Mouse (Mus musculus) heart, embryonic 16.5 days (tissue): ENCODE results near the gene Rnf10. TPM values are rescaled to one million over a fixed set of nuclear protein-coding genes. Genes with fewer than 3 reads are reported as not detected.

Experiments used
- ATAC-seq: fragments of 200-750 bp; cut with Nextera tagmentation; replicated peaks from 2 replicates; pipeline ENCODE4 v1.8.0; 2017; ENCODE audit warnings: moderate number of reproducible peaks; ENCODE audit not compliant: insufficient read depth, low FRiP score; ENCODE audit errors: extremely low read depth
- H3K27ac ChIP-seq: fragments of 300-500 bp; sonication (generic); 2 replicates; pipeline ENCODE4 v1.5.1; 2014; ENCODE audit warnings: mild to moderate bottlenecking, low read length, control low read depth, moderate library complexity
- H3K27me3 ChIP-seq: fragments of 300-500 bp; sonication (generic); 2 replicates; pipeline ENCODE4 v1.6.1; 2014; ENCODE audit warnings: low read length, mixed read lengths; ENCODE audit not compliant: control insufficient read depth, insufficient read depth
- H3K36me3 ChIP-seq: fragments of 300-500 bp; sonication (generic); 2 replicates; pipeline ENCODE4 v1.6.1; 2014; ENCODE audit not compliant: control insufficient read depth, insufficient read depth
- H3K4me1 ChIP-seq: fragments of 300-500 bp; sonication (generic); 2 replicates; pipeline ENCODE4 v1.6.1; 2014; ENCODE audit warnings: low read length, mixed read lengths; ENCODE audit not compliant: control insufficient read depth, insufficient read depth
- H3K4me2 ChIP-seq: fragments of 300-500 bp; sonication (generic); 2 replicates; pipeline ENCODE4 v1.6.1; 2014; ENCODE audit warnings: low read depth, mild to moderate bottlenecking, control low read depth, low read length
- H3K4me3 ChIP-seq: fragments of 300-500 bp; sonication (generic); 2 replicates; pipeline ENCODE4 v1.5.1; 2014; ENCODE audit warnings: mild to moderate bottlenecking, control low read depth, low read length
- H3K9ac ChIP-seq: fragments of 300-500 bp; sonication (generic); 2 replicates; pipeline ENCODE4 v1.6.1; 2014; ENCODE audit warnings: low read length, control low read depth
- H3K9me3 ChIP-seq: fragments of 300-500 bp; sonication (generic); replicated peaks from 2 replicates; pipeline ENCODE4 v1.6.1; 2016; ENCODE audit warnings: low read length; ENCODE audit not compliant: control insufficient read depth
- WGBS: fragments of 180-500 bp; shearing (Covaris S2); extraction: QIAGEN DNeasy Blood & Tissue Kit; methylation state at CpG from one replicate; pipeline ENCODE4 v1.1.7; 2014; 5-methylcytosine and 5-hydroxymethylcytosine counted together
- polyA plus RNA-seq: library from polyadenylated mRNA; unstranded; fragments of >200 nt; fragmentation: Nextera tagmentation; extraction: Ambion mirVana; gene quantifications from 2 replicates; pipeline ENCODE4 v1.2.1, GENCODE M21; 2015

Rnf10 gene
- polyA plus RNA-seq, 1 experiment from 2014 or later = 126 TPM

GRCm38 (mm10) chr5:115212861-115213260 lies 59.8 kb downstream of the Rnf10 start:
- no peak overlapping the region for H3K27ac ChIP-seq
- peaks cover 14% of the 10 kb centered on the region for H3K27me3 ChIP-seq
- peaks cover 10% of the 10 kb centered on the region for H3K4me1 ChIP-seq
- no peaks in the 10 kb centered on the region for H3K9me3 ChIP-seq
- no peak for ATAC-seq
- H3K4me3 ChIP-seq = no peak overlapping the region
- no peak overlapping the region for H3K9ac ChIP-seq
- 67% methylated on average over 4 of the region's 4 CpGs for WGBS
- H3K36me3 ChIP-seq = no peaks in the 10 kb centered on the region
- H3K4me2 ChIP-seq = no peak overlapping the region

- no peak overlapping the region for H3K27ac ChIP-seq
- H3K9ac ChIP-seq = no peak overlapping the region
- peaks cover 14% of the 10 kb centered on the region for H3K27me3 ChIP-seq
- H3K4me3 ChIP-seq = no peak overlapping the region
- no peaks in the 10 kb centered on the region for H3K36me3 ChIP-seq
- ATAC-seq = no peak
- no peaks in the 10 kb centered on the region for H3K9me3 ChIP-seq
- H3K4me1 ChIP-seq = peaks cover 10% of the 10 kb centered on the region
- 86% methylated on average over 9 of the region's 9 CpGs for WGBS
- H3K4me2 ChIP-seq = no peak overlapping the region
These were observed 60.2 kb downstream of the Rnf10 start for GRCm38 (mm10) chr5:115212451-115212850.

GRCm38 (mm10) chr5:115210380-115210779 lies 62.3 kb downstream of the Rnf10 start:
- Histone ChIP-seq H3K36me3 (no peaks in the 10 kb centered on the region), H3K4me3 (no peak overlapping the region), H3K27ac (no peak overlapping the region), H3K9me3 (no peaks in the 10 kb centered on the region), H3K9ac (no peak overlapping the region), H3K27me3 (peaks cover 10% of the 10 kb centered on the region), H3K4me1 (peaks cover 7% of the 10 kb centered on the region), H3K4me2 (no peak overlapping the region)
- WGBS = 21% methylated on average over 1 of the region's 1 CpGs
- no peak for ATAC-seq

- Histone ChIP-seq H3K4me2 (no peak overlapping the region), H3K9me3 (no peaks in the 10 kb centered on the region), H3K36me3 (no peaks in the 10 kb centered on the region), H3K4me3 (no peak overlapping the region), H3K27me3 (peaks cover 8% of the 10 kb centered on the region; the same call in 1 of the 2 replicates), H3K9ac (no peak overlapping the region), H3K27ac (no peak overlapping the region), H3K4me1 (peaks cover 9% of the 10 kb centered on the region; the same call in 1 of the 2 replicates)
- ATAC-seq = no peak
- WGBS = 61% methylated on average over 5 of the region's 5 CpGs
These were observed 64.1 kb downstream of the Rnf10 start for GRCm38 (mm10) chr5:115208601-115209000.

GRCm38 (mm10) chr5:115207892-115208291 lies 64.8 kb downstream of the Rnf10 start:
- Histone ChIP-seq H3K4me2 (no peak overlapping the region), H3K9me3 (no peaks in the 10 kb centered on the region), H3K27me3 (peaks cover 12% of the 10 kb centered on the region; the same call in 1 of the 2 replicates), H3K36me3 (no peaks in the 10 kb centered on the region), H3K4me1 (peaks cover 11% of the 10 kb centered on the region; the same call in 1 of the 2 replicates), H3K9ac (no peak overlapping the region), H3K4me3 (no peak overlapping the region), H3K27ac (no peak overlapping the region)
- 20% methylated on average over 9 of the region's 16 CpGs for WGBS
- ATAC-seq = no peak

- Histone ChIP-seq H3K36me3 (no peaks in the 10 kb centered on the region), H3K4me3 (no peak overlapping the region), H3K9ac (no peak overlapping the region), H3K4me2 (no peak overlapping the region), H3K4me1 (peaks cover 11% of the 10 kb centered on the region; the same call in 1 of the 2 replicates), H3K9me3 (no peaks in the 10 kb centered on the region), H3K27ac (no peak overlapping the region), H3K27me3 (peaks cover 14% of the 10 kb centered on the region; the same call in 1 of the 2 replicates)
- ATAC-seq = no peak
- 55% methylated on average over 5 of the region's 5 CpGs for WGBS
These were observed 65.5 kb downstream of the Rnf10 start for GRCm38 (mm10) chr5:115207244-115207643.

GRCm38 (mm10) chr5:115204562-115205311 lies 68.0 kb downstream of the Rnf10 start:
- Histone ChIP-seq H3K4me3 (peak overlapping the region; percentile 41), H3K4me1 (peaks cover 11% of the 10 kb centered on the region; the same call in 1 of the 2 replicates), H3K27ac (no peak overlapping the region), H3K9ac (peak overlapping the region; percentile 35), H3K9me3 (no peaks in the 10 kb centered on the region), H3K27me3 (peaks cover 14% of the 10 kb centered on the region; the same call in 1 of the 2 replicates), H3K4me2 (peak overlapping the region; percentile 64), H3K36me3 (no peaks in the 10 kb centered on the region)
- WGBS = 4% methylated on average over 31 of the region's 31 CpGs
- no peak; the same call in 1 of the 2 replicates for ATAC-seq

- Histone ChIP-seq H3K27ac (no peak overlapping the region; the same call in 1 of the 2 replicates), H3K9ac (peak overlapping the region; percentile 35), H3K9me3 (no peaks in the 10 kb centered on the region), H3K4me1 (peaks cover 11% of the 10 kb centered on the region; the same call in 1 of the 2 replicates), H3K4me2 (peak overlapping the region; percentile 64), H3K4me3 (peak overlapping the region; percentile 41), H3K27me3 (peaks cover 14% of the 10 kb centered on the region; the same call in 1 of the 2 replicates), H3K36me3 (no peaks in the 10 kb centered on the region)
- no peak for ATAC-seq
- 18% methylated on average over 23 of the region's 23 CpGs for WGBS
These were observed 68.8 kb downstream of the Rnf10 start for GRCm38 (mm10) chr5:115203735-115204561.
